Mouse (Mus musculus): Measurements from ENCODE around the gene Cacna2d3.

DNA sequence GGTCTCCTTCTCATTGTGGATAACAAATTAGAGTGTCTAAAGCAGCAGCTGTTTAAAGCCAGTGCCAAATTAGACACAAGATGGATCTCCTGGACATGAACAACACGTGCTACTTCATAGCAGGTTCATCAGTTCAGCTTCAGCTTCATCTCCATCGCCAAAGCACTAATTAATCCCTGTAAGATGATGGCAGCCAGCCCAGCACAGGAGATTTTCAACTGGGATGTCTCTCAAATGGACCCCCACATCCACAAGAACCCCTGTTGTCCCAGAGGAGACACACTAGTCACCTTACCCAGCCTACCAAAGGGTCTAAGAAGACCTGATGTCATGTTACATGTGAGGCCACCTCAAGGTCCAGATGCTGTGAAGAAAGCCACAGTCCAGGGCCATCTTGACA, 408.2 kb downstream of the Cacna2d3 start:
- TF ChIP-seq CTCF (IDR thresholded peaks at IDR 0.05) (no peak), POLR2A (IDR thresholded peaks at IDR 0.05; ENCODE audit: insufficient read depth, low read depth, low read length) (no peak), EP300 (IDR thresholded peaks at IDR 0.05; ENCODE audit: insufficient read depth, low read depth, low read length) (no peak)
